Mouse (Mus musculus) MEL (cell line): Measurements from ENCODE around the gene Ublcp1. TPM values are rescaled to one million over a fixed set of nuclear protein-coding genes. Genes with fewer than 3 reads are reported as not detected.

Experiments
- DNase-seq: peaks from one replicate; pipeline ENCODE4 v3.0.0; 2011; ENCODE audit warnings: low read depth, low spot score
- H3K27ac ChIP-seq: 2 replicates; pipeline ENCODE4 v1.5.1; 2012; ENCODE audit warnings: low read depth, mild to moderate bottlenecking, control low read depth, low read length, moderate library complexity; ENCODE audit not compliant: control insufficient read depth
- H3K27me3 ChIP-seq, 2 experiments: fragments of 150-350 bp in 1 of 2; sonication (generic) in 1 of 2; 2 replicates each; pipeline ENCODE4 v1.6.1; 2012; ENCODE audit warnings: low read length in 2 of 2, mild to moderate bottlenecking in 2 of 2, improper control_type of control experiment in 1 of 2, moderate library complexity in 1 of 2; ENCODE audit not compliant: insufficient read depth in 2 of 2, control insufficient read depth in 1 of 2
- H3K36me3 ChIP-seq, 2 experiments: 2 replicates each; pipeline ENCODE4 v1.6.1; 2012 to 2014; ENCODE audit warnings: low read length in 2 of 2, improper control_type of control experiment in 1 of 2, inconsistent platforms in 1 of 2, mild to moderate bottlenecking in 1 of 2; ENCODE audit not compliant: insufficient read depth in 2 of 2, control insufficient read depth in 1 of 2
- H3K4me1 ChIP-seq, 2 experiments: fragments of 150-350 bp in 1 of 2; sonication (generic) in 1 of 2; 2 replicates each; pipeline ENCODE4 v1.6.1; 2012; ENCODE audit warnings: low read length in 2 of 2, improper control_type of control experiment in 1 of 2, mild to moderate bottlenecking in 1 of 2; ENCODE audit not compliant: insufficient read depth in 2 of 2, control insufficient read depth in 1 of 2
- H3K4me3 ChIP-seq, 2 experiments: fragments of 150-350 bp in 1 of 2; sonication (generic) in 1 of 2; 2 replicates each; pipeline ENCODE4 v1.5.1; 2012; ENCODE audit warnings: low read depth in 2 of 2, low read length in 2 of 2, mild to moderate bottlenecking in 2 of 2, moderate library complexity in 2 of 2, control low read depth in 1 of 2, improper control_type of control experiment in 1 of 2; ENCODE audit not compliant: control insufficient read depth in 1 of 2, insufficient read depth in 1 of 2
- H3K79me2 ChIP-seq: 2 replicates; pipeline ENCODE4 v1.6.1; 2012; ENCODE audit warnings: mild to moderate bottlenecking, low read length, moderate library complexity; ENCODE audit not compliant: control insufficient read depth, poor library complexity, insufficient read depth
- H3K9ac ChIP-seq: 2 replicates; pipeline ENCODE4 v1.6.1; 2012; ENCODE audit warnings: low read depth, mild to moderate bottlenecking, control low read depth, low read length, moderate library complexity; ENCODE audit not compliant: control insufficient read depth, poor library complexity, severe bottlenecking
- H3K9me3 ChIP-seq: fragments of 150-350 bp; sonication (generic); replicated peaks from 2 replicates; pipeline ENCODE4 v1.6.1; 2012; ENCODE audit warnings: mild to moderate bottlenecking, low read length, improper control_type of control experiment, moderate library complexity; ENCODE audit not compliant: insufficient read depth
- BHLHE40 ChIP-seq: IDR thresholded peaks from 2 replicates; pipeline ENCODE4 v1.6.1; 2012; ENCODE audit warnings: low read depth, mild to moderate bottlenecking, inconsistent platforms, low read length, improper control_type of control experiment, borderline replicate concordance
- CHD1 ChIP-seq: IDR thresholded peaks from 2 replicates; pipeline ENCODE4 v1.6.1; 2012; ENCODE audit warnings: low read depth, mild to moderate bottlenecking, inconsistent platforms, low read length, improper control_type of control experiment
- E2F4 ChIP-seq: IDR thresholded peaks from 2 replicates; pipeline ENCODE4 v1.6.1; 2011; ENCODE audit warnings: low read depth, low read length, improper control_type of control experiment, borderline replicate concordance
- ELF1 ChIP-seq: IDR thresholded peaks from 2 replicates; pipeline ENCODE4 v1.6.1; 2014; ENCODE audit warnings: low read depth, mild to moderate bottlenecking, inconsistent platforms, low read length, improper control_type of control experiment, moderate library complexity
- GABPA ChIP-seq: IDR thresholded peaks from 2 replicates; pipeline ENCODE4 v1.6.1; 2012; ENCODE audit warnings: low read depth, mild to moderate bottlenecking, inconsistent platforms, low read length, improper control_type of control experiment, moderate library complexity
- HCFC1 ChIP-seq: IDR thresholded peaks from 2 replicates; pipeline ENCODE4 v1.6.1; 2012; ENCODE audit warnings: low read depth, mild to moderate bottlenecking, inconsistent platforms, low read length, improper control_type of control experiment, moderate library complexity
- MAFK ChIP-seq: IDR thresholded peaks from 2 replicates; pipeline ENCODE4 v1.6.1; 2011; ENCODE audit warnings: low read depth, mild to moderate bottlenecking, low read length, improper control_type of control experiment, borderline replicate concordance
- MAZ ChIP-seq: IDR thresholded peaks from 2 replicates; pipeline ENCODE4 v1.6.1; 2012; ENCODE audit warnings: low read depth, mild to moderate bottlenecking, inconsistent platforms, low read length, improper control_type of control experiment
- MEF2A ChIP-seq: IDR thresholded peaks from 2 replicates; pipeline ENCODE4 v1.6.1; 2014; ENCODE audit warnings: low read depth, mild to moderate bottlenecking, inconsistent platforms, low read length, improper control_type of control experiment; ENCODE audit not compliant: poor library complexity, insufficient replicate concordance, severe bottlenecking; ENCODE audit errors: extremely low read depth
- MXI1 ChIP-seq: IDR thresholded peaks from 2 replicates; pipeline ENCODE4 v1.6.1; 2011; ENCODE audit warnings: mild to moderate bottlenecking, low read depth, low read length, improper control_type of control experiment
- MYC ChIP-seq: IDR thresholded peaks from 2 replicates; pipeline ENCODE4 v1.6.1; 2011; ENCODE audit warnings: low read depth, mild to moderate bottlenecking, low read length, improper control_type of control experiment, moderate library complexity
- NRF1 ChIP-seq: IDR thresholded peaks from 2 replicates; pipeline ENCODE4 v1.6.1; 2014; ENCODE audit warnings: low read depth, mild to moderate bottlenecking, inconsistent platforms, low read length, improper control_type of control experiment, moderate library complexity; ENCODE audit not compliant: poor library complexity, insufficient read depth, severe bottlenecking
- POLR2A ChIP-seq, 2 experiments: IDR thresholded peaks; 2 replicates each; pipeline ENCODE4 v1.6.1; 2011 to 2012; ENCODE audit warnings: low read length in 2 of 2, mild to moderate bottlenecking in 2 of 2, control low read depth in 1 of 2, improper control_type of control experiment in 1 of 2, low read depth in 1 of 2, moderate library complexity in 1 of 2; ENCODE audit not compliant: control insufficient read depth in 1 of 2, insufficient read depth in 1 of 2, poor library complexity in 1 of 2
- RAD21 ChIP-seq: IDR thresholded peaks from 2 replicates; pipeline ENCODE4 v1.6.1; 2011; ENCODE audit warnings: mild to moderate bottlenecking, low read depth, low read length, improper control_type of control experiment
- RCOR1 ChIP-seq: IDR thresholded peaks from 2 replicates; pipeline ENCODE4 v1.6.1; 2012; ENCODE audit warnings: low read depth, mild to moderate bottlenecking, inconsistent platforms, low read length, improper control_type of control experiment
- SIN3A ChIP-seq: IDR thresholded peaks from 2 replicates; pipeline ENCODE4 v1.6.1; 2012; ENCODE audit warnings: low read length, improper control_type of control experiment, inconsistent platforms
- SMC3 ChIP-seq: IDR thresholded peaks from 2 replicates; pipeline ENCODE4 v1.6.1; 2011; ENCODE audit warnings: low read depth, low read length, improper control_type of control experiment
- UBTF ChIP-seq: IDR thresholded peaks from 2 replicates; pipeline ENCODE4 v1.6.1; 2012; ENCODE audit warnings: low read depth, mild to moderate bottlenecking, inconsistent platforms, low read length, improper control_type of control experiment, moderate library complexity, borderline replicate concordance; ENCODE audit not compliant: insufficient read depth
- USF1 ChIP-seq: IDR thresholded peaks from 2 replicates; pipeline ENCODE4 v1.6.1; 2014; ENCODE audit warnings: low read depth, mild to moderate bottlenecking, inconsistent platforms, low read length, improper control_type of control experiment, moderate library complexity
- ZMIZ1 ChIP-seq: IDR thresholded peaks from 2 replicates; pipeline ENCODE4 v1.6.1; 2012; ENCODE audit warnings: low read depth, mild to moderate bottlenecking, inconsistent platforms, low read length, improper control_type of control experiment, moderate library complexity
- ZNF384 ChIP-seq: IDR thresholded peaks from 2 replicates; pipeline ENCODE4 v1.6.1; 2012; ENCODE audit warnings: low read depth, mild to moderate bottlenecking, inconsistent platforms, low read length, improper control_type of control experiment
- polyA plus RNA-seq, 2 experiments: library from polyadenylated mRNA; stranded (reverse) in 1 of 2; unstranded in 1 of 2; fragments of >175 nt in 1 of 2; fragments of >200 nt in 1 of 2; gene quantifications; 2 replicates each; pipeline versions ENCODE4 v1.2.1 to v1.2.4; 2012; ENCODE audit warnings: low replicate concordance in 2 of 2, low read depth in 1 of 2; ENCODE audit not compliant: insufficient read length in 2 of 2, insufficient read depth in 1 of 2, missing spikeins in 1 of 2
- total RNA-seq: library from RNA; depleted of rRNA; stranded (reverse); fragments of 300-350 nt; gene quantifications from 2 replicates; pipeline ENCODE4 v1.2.3, GENCODE M21; 2012

Ublcp1 gene
- total and polyA plus RNA-seq, 3 experiments = 21.1 to 22.2 TPM; not detected in 1

- DNase-seq = no peak
- H3K27ac ChIP-seq = no peak overlapping the region
- 0 out of 4 replicates have a peak, but pooled peaks cover 0 to 1% of the 10 kb centered on the region in 2 experiments for H3K27me3 ChIP-seq
- H3K9ac ChIP-seq = no peak overlapping the region
- no peaks in the 10 kb centered on the region for H3K4me1 ChIP-seq
- TF ChIP-seq MAZ (no peak), E2F4 (no peak), SMC3 (no peak), CHD1 (no peak), USF1 (no peak), BHLHE40 (no peak), MYC (no peak), NRF1 (no peak), GABPA (no peak), RAD21 (no peak), MEF2A (no peak), ELF1 (no peak), HCFC1 (no peak), SIN3A (no peak), RCOR1 (no peak), MXI1 (no peak)
- H3K79me2 ChIP-seq = no peaks in the 10 kb centered on the region
- H3K4me3 ChIP-seq = no peak overlapping the region
- no peaks in the 10 kb centered on the region for H3K36me3 ChIP-seq
- H3K9me3 ChIP-seq = no peaks in the 10 kb centered on the region
Measured at GRCm38 (mm10) chr11:44485089-44485736, 14.9 kb upstream of the Ublcp1 start.

DNA sequence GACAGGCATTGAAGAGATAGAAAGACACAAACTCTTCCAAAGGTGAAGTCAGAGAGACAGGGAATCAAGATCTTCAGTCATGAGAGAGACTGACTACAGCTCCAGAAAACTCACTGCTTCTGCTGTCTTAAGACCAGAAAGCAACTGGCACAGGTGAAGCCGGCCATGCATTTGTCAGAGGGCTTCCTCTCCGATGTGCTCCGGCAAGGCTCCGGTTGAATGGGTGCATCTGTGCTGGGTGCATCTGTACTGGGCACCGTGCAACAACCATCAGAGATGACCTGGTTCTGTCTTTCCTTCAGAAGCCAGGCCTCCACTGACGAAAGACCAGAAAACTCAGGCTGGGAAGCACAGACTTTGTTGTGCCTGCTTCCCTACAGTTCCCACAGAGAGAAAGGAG lies 9.9 kb upstream of the Ublcp1 start:
- Histone ChIP-seq H3K79me2 (no peaks in the 10 kb centered on the region), H3K4me3 (no peak overlapping the region), H3K4me1 (no peaks in the 10 kb centered on the region), H3K27ac (no peak overlapping the region), H3K36me3 (no peaks in the 10 kb centered on the region), H3K27me3 (no peaks in the 10 kb centered on the region), H3K9me3 (no peaks in the 10 kb centered on the region), H3K9ac (no peak overlapping the region)
- no peak for DNase-seq
- no peak for TF ChIP-seq MAFK
- no peak for TF ChIP-seq HCFC1
- no peak for TF ChIP-seq MAZ
- no peak for TF ChIP-seq RAD21
- no peak for TF ChIP-seq E2F4
- no peak for TF ChIP-seq BHLHE40
- no peak for TF ChIP-seq ZNF384
- no peak for TF ChIP-seq SIN3A
- no peak for TF ChIP-seq ZMIZ1
- TF ChIP-seq UBTF = no peak
- no peak for TF ChIP-seq MYC
- TF ChIP-seq CHD1 = no peak
- no peak for TF ChIP-seq POLR2A (IDR thresholded peaks at IDR 0.05; ENCODE audit: control insufficient read depth in 1 of 2, insufficient read depth in 1 of 2, low read depth in 1 of 2, low read length in 2 of 2, poor library complexity in 1 of 2)
